Mouse (Mus musculus): Measurements from ENCODE around the gene Trip10.

- no peak for TF ChIP-seq POLR2A (IDR thresholded peaks at IDR 0.05; ENCODE audit: insufficient read depth, low read depth, low read length)
- TF ChIP-seq CTCF (IDR thresholded peaks at IDR 0.05) = no peak
- no peak for TF ChIP-seq EP300 (IDR thresholded peaks at IDR 0.05; ENCODE audit: insufficient read depth, low read depth, low read length)
These were observed 30.8 kb upstream of the Trip10 start for GRCm38 (mm10) chr17:57218335-57218900.

Measured in heart, adult 2 months (tissue).